Mouse (Mus musculus) embryonic facial prominence, embryonic 12.5 days (tissue): ENCODE data around the gene Plg. TPM values are rescaled to one million over a fixed set of nuclear protein-coding genes. Genes with fewer than 3 reads are reported as not detected.
A peak's percentile ranks its signal among the peaks of the same experiment; 100 is the strongest.

Experiments used
- ATAC-seq: fragments of 200-750 bp; cut with Nextera tagmentation; 2 replicates; pipeline ENCODE4 v1.8.0; 2017; ENCODE audit not compliant: insufficient number of reproducible peaks, insufficient read depth, low FRiP score, low TSS enrichment
- H3K27ac ChIP-seq: fragments of 300-500 bp; sonication (generic); 2 replicates; pipeline ENCODE4 v1.5.1; 2016; ENCODE audit warnings: mild to moderate bottlenecking
- H3K27me3 ChIP-seq: fragments of 300-500 bp; sonication (generic); 2 replicates; pipeline ENCODE4 v1.6.1; 2016; ENCODE audit warnings: mild to moderate bottlenecking, moderate library complexity
- H3K36me3 ChIP-seq: fragments of 300-500 bp; sonication (generic); 2 replicates; pipeline ENCODE4 v1.6.1; 2016; ENCODE audit warnings: mild to moderate bottlenecking
- H3K4me1 ChIP-seq: fragments of 300-500 bp; sonication (generic); 2 replicates; pipeline ENCODE4 v1.6.1; 2016
- H3K4me2 ChIP-seq: fragments of 300-500 bp; sonication (generic); replicated peaks from 2 replicates; pipeline ENCODE4 v1.6.1; 2016; ENCODE audit warnings: mild to moderate bottlenecking, moderate library complexity
- H3K4me3 ChIP-seq: fragments of 300-500 bp; sonication (generic); 2 replicates; pipeline ENCODE4 v1.5.1; 2016; ENCODE audit warnings: mild to moderate bottlenecking
- H3K9ac ChIP-seq: fragments of 300-500 bp; sonication (generic); 2 replicates; pipeline ENCODE4 v1.6.1; 2016; ENCODE audit warnings: mild to moderate bottlenecking, moderate library complexity
- H3K9me3 ChIP-seq: fragments of 300-500 bp; sonication (generic); 2 replicates; pipeline ENCODE4 v1.6.1; 2016; ENCODE audit warnings: mild to moderate bottlenecking, moderate library complexity
- WGBS: fragments of 180-500 bp; shearing (Covaris S2); methylation state at CpG from one replicate; pipeline ENCODE4 v1.1.7; 2016; 5-methylcytosine and 5-hydroxymethylcytosine counted together
- polyA plus RNA-seq: library from polyadenylated mRNA; unstranded; fragments of >200 nt; fragmentation: Nextera tagmentation; extraction: Ambion mirVana; gene quantifications from 2 replicates; pipeline ENCODE4 v1.2.1, GENCODE M21; 2016

Gene Plg
- polyA plus RNA-seq, 1 experiment from 2014 or later = 0.08 TPM

DNA sequence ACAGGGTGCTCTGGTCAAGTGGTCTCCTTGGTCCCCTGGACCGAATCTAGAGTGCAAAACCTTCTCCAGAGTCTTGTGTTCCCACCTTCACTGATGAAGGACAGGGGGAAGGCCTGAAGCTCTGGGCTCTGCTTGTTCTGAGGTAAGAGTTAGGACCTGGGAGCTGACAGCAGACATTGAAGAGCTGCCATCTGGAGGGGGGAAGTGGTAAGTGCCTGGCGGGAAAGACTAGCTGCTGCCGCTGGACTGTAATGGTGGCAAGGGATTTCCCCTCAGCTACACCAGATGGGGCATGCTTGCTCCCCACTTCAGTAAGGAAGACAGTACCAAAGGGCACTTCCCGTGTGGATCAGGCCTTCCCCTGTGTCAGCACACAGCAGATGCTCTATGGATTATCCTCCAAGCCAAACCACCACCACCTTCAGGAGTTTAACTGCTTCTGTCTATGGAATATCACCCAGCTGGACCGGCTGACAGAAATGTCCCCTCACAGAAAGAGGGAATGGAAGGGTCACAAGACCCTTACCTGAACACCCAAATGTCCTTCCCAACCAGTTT lies 11.0 kb upstream of the Plg start:
- Histone ChIP-seq H3K4me1 (peaks cover 5% of the 10 kb centered on the region), H3K9me3 (no peaks in the 10 kb centered on the region), H3K9ac (no peak overlapping the region), H3K4me2 (no peak overlapping the region), H3K27me3 (no peaks in the 10 kb centered on the region), H3K4me3 (no peak overlapping the region), H3K36me3 (no peaks in the 10 kb centered on the region), H3K27ac (no peak overlapping the region)
- 30% methylated on average over 5 of the region's 5 CpGs for WGBS
- no peak; the same call in 1 of the 2 replicates for ATAC-seq

DNA sequence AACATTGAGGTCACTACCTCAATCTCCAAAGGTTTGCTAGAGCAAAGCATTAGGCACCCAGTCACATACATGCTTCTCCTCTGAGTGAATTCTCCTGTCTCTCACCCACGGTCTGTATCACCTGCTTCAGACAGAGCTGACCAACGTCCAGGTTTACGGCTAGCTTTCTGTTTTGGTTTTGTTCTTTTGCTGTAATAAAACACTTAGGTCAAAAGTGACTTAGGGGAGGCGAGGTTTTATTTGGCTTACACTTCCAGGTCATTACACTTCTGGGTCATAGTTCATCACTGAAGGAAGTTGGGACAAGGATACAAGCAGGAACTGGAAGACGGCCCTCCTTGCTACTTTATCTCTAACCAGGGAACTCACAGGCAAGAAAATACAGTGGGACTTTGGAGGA lies 9.0 kb upstream of the Plg start:
- no peak overlapping the region for H3K27ac ChIP-seq
- H3K4me1 ChIP-seq = peaks cover 5% of the 10 kb centered on the region
- no peaks in the 10 kb centered on the region for H3K9me3 ChIP-seq
- H3K9ac ChIP-seq = no peak overlapping the region
- H3K4me3 ChIP-seq = no peak overlapping the region
- no peaks in the 10 kb centered on the region for H3K27me3 ChIP-seq
- 66% methylated on average over 5 of the region's 5 CpGs for WGBS
- H3K36me3 ChIP-seq = no peaks in the 10 kb centered on the region
- H3K4me2 ChIP-seq = no peak overlapping the region
- no peak for ATAC-seq

DNA sequence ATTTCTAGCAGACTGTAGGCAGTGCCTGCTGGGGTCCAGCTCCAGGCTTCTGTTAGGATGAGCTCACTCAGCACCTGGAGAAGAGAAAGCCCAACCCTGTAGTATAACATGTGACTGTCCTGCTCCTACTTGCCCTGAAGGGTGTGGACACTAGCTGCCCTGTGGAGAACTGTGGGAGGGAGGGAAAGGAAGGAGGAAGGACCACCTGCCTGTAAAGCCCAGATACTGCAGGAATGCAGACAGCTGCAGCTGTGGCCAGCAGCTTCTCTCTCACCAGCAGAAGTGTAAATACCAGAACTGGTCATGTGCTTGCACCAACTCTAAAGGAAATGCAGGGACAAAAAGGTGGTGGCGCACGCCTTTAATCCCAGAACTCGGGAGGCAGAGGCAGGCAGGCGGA lies 8.1 kb upstream of the Plg start:
- no peak overlapping the region for H3K4me2 ChIP-seq
- H3K9ac ChIP-seq = no peak overlapping the region
- H3K4me1 ChIP-seq = peaks cover 5% of the 10 kb centered on the region
- H3K9me3 ChIP-seq = no peaks in the 10 kb centered on the region
- no peak for ATAC-seq
- no peaks in the 10 kb centered on the region for H3K36me3 ChIP-seq
- H3K27me3 ChIP-seq = no peaks in the 10 kb centered on the region
- no peak overlapping the region for H3K4me3 ChIP-seq
- WGBS = 83% methylated on average over 4 of the region's 4 CpGs
- no peak overlapping the region for H3K27ac ChIP-seq

DNA sequence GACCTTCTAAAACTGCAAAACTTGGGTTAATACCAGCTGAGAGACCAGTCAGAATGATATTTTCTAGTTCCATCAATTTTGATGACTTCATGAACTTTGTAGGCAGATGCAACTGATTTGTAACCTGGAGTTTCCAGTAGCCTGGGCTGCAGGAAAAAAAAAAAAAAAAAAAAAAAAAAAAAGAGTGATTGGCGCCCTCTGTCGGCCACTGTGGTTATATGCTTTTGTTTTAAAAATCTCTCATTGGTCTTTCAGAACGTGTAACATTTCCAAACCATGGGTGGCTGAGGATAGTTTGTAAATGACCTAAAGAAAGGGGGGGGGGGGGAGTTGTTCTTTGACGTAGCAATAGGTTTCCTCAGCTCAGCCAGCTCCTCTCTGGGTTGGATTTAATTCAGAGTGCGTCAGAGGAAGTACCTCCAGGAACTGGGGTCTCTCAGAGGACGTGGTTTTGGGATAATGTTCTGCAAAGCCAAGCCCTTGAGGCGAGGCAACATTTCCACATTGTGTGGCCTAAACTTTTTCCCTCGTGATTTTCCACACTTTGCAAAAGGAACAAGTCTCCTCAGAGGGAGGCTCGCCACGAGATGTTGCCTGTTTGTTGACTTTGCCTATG lies 7.0 kb upstream of the Plg start:
- Histone ChIP-seq H3K36me3 (no peaks in the 10 kb centered on the region), H3K27ac (no peak overlapping the region), H3K4me1 (peaks cover 5% of the 10 kb centered on the region), H3K9me3 (no peaks in the 10 kb centered on the region), H3K27me3 (no peaks in the 10 kb centered on the region), H3K9ac (no peak overlapping the region), H3K4me2 (0 out of 2 replicates have a peak overlapping the region, but pooled peaks have one; percentile 9), H3K4me3 (no peak overlapping the region)
- ATAC-seq = no peak
- whole genome bisulfite sequencing = 35% methylated on average over 10 of the region's 10 CpGs

DNA sequence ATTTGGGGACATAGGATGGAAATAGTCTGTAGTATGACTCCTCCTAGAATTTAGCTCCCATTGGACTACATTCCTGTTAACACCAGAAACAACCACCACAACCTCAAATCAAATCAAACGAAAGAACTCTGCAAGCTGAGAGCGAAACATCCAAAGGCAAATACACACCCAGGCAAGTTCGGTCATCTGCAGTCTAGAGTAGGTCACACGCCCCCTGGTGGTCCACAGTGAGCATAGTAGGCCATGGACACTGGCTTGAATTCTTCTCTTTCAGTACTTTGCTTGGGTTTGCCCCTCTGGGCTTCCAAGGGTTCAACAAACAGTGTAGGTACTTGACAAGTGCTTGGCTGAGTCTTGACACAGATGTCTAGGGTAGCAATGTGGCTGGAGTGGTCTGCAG lies 6.4 kb upstream of the Plg start:
- Histone ChIP-seq H3K27me3 (no peaks in the 10 kb centered on the region), H3K4me3 (no peak overlapping the region), H3K9ac (no peak overlapping the region), H3K4me1 (peaks cover 5% of the 10 kb centered on the region), H3K9me3 (no peaks in the 10 kb centered on the region), H3K4me2 (0 out of 2 replicates have a peak overlapping the region, but pooled peaks have one; percentile 9), H3K27ac (no peak overlapping the region), H3K36me3 (no peaks in the 10 kb centered on the region)
- 16% methylated on average over 4 of the region's 4 CpGs for WGBS
- no peak for ATAC-seq

DNA sequence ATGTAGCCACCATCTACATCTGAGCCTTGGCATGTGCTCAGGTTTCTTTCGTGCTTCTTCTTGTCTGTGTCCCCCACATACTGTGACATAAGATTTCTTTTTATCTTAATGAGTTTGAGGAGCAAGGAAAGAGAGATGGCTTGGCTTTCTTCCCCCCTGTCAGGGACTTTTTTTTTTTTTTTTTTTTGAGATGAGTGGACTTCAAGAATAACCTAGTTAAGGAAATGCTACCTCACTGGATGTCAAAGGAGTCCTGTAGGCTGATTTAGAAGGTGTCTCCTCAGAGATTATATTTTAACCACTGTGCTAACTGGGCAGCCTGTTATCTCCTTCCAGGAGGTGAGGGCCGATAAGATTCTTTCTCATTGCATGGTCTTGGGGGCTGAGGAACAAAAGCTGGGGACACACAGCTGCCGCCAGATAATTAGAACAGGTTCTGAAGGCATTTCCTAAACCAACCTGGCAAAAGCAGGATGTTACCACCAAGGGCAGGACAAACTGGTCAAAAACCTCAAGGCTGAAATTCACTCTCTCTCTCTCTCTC lies 4.7 kb upstream of the Plg start:
- H3K36me3 ChIP-seq = no peaks in the 10 kb centered on the region
- H3K9ac ChIP-seq = no peak overlapping the region
- no peaks in the 10 kb centered on the region for H3K9me3 ChIP-seq
- no peak overlapping the region for H3K27ac ChIP-seq
- H3K4me3 ChIP-seq = no peak overlapping the region
- no peaks in the 10 kb centered on the region for H3K27me3 ChIP-seq
- 75% methylated on average over 3 of the region's 3 CpGs for WGBS
- H3K4me1 ChIP-seq = peaks cover 5% of the 10 kb centered on the region
- ATAC-seq = no peak
- H3K4me2 ChIP-seq = no peak overlapping the region

DNA sequence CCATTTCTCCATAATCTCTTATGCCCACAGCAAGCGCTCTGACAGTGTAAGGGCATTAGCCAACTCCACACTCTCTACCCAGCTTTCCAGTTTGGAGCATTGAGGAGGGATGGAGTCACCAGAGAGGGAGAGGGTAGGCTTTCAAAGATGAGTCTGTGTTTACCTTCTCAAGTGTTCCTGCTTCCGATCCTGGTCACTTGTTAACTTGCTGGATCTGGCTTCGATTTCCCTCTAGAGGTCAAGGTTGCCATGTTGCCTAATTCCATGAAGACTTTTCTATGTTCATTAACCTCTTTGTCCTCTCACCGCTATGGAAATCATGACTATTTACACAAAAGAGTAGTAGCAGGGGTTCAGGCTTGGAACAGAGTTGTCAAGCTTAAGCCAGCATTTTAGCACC lies 1.9 kb downstream of the Plg start:
- ATAC-seq = no peak
- H3K4me3 ChIP-seq = no peak overlapping the region
- no peaks in the 10 kb centered on the region for H3K27me3 ChIP-seq
- H3K36me3 ChIP-seq = no peaks in the 10 kb centered on the region
- H3K4me1 ChIP-seq = no peaks in the 10 kb centered on the region
- WGBS = 77% methylated on average over 4 of the region's 4 CpGs
- H3K27ac ChIP-seq = no peak overlapping the region
- H3K9me3 ChIP-seq = no peaks in the 10 kb centered on the region
- no peak overlapping the region for H3K9ac ChIP-seq
- H3K4me2 ChIP-seq = no peak overlapping the region

DNA sequence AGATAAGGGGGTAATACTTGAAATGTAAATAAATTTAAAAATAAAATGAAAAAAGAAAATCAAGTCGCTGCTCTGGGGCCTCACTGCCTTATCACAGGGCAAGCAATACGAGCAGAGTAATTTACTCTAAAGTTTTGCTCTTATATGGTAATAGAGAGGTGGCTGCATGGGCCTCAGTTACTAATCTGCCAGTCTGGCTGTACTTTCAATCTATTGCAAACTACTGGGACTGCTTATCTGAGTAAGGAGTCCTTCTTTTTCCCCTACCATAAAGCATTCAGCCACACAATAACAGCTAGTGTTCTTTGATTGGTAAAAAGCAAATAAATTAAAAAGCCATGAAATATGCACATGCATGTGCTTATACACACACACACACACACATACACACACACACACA lies 3.2 kb downstream of the Plg start:
- Histone ChIP-seq H3K4me1 (no peaks in the 10 kb centered on the region), H3K27me3 (no peaks in the 10 kb centered on the region), H3K36me3 (no peaks in the 10 kb centered on the region), H3K27ac (no peak overlapping the region), H3K9me3 (no peaks in the 10 kb centered on the region), H3K4me3 (no peak overlapping the region), H3K4me2 (no peak overlapping the region), H3K9ac (no peak overlapping the region)
- no peak for ATAC-seq
- WGBS = 86% methylated on average over 2 of the region's 2 CpGs

DNA sequence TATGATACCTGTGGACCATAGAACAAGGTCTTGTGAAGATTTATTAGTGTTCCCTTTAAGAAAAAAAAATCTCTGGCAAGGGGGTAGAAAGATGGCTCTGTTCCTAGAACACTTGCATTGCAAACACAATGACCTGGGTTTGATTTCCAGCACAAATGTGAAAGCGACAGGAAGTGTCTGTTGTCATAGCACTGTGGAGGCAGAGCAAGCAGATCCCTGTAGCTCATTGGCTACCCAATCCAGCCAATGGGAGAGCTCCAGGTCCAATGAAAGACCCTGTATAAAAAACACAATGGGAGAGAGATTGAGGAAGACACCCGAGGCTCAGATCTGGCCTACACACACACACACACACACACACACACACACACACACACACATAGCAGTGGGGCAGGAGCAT lies 4.1 kb downstream of the Plg start:
- Histone ChIP-seq H3K4me3 (no peak overlapping the region), H3K9me3 (no peaks in the 10 kb centered on the region), H3K4me1 (no peaks in the 10 kb centered on the region), H3K27ac (no peak overlapping the region), H3K9ac (no peak overlapping the region), H3K4me2 (no peak overlapping the region), H3K36me3 (no peaks in the 10 kb centered on the region), H3K27me3 (no peaks in the 10 kb centered on the region)
- no peak for ATAC-seq
- 54% methylated on average over 1 of the region's 2 CpGs for WGBS

DNA sequence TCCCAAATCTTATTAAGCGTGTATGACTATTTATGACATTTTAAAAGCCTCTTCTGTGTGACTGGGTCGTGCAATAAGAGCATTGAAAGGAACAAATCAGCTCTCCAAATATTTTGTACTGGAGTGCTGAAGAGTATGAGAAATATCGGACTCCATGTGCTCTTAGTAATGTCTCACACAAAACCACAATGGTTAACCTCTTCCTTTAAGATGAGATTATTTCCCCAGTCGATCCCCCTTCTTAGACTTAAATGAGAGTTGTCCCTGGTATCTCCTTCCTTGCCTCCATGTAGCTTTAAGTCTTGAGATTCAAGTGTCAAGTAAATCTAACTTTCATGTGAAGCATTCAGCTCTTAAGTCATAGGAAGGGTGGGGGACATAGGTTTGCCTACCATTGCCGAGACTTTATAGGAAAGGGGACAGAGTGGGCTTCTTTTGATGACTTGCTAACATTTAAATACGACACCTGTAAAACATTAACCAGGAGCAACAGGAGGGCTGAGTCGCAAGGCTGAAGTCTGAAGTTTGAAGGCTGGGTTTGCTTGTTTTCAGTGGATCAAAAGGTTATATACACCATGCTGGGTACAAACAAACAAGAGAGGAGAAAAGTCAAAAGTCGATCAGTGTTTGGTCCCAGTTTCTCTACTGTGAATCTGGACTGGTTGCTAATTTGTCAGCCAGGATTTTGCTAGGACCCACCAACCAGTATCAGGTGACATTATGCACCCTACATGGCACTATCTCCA lies 6.8 kb downstream of the Plg start:
- 71% methylated on average over 8 of the region's 8 CpGs for WGBS
- ATAC-seq = no peak
- H3K4me1 ChIP-seq = no peaks in the 10 kb centered on the region
- H3K27ac ChIP-seq = no peak overlapping the region
- no peak overlapping the region for H3K9ac ChIP-seq
- no peaks in the 10 kb centered on the region for H3K27me3 ChIP-seq
- no peaks in the 10 kb centered on the region for H3K36me3 ChIP-seq
- H3K4me2 ChIP-seq = no peak overlapping the region
- H3K4me3 ChIP-seq = no peak overlapping the region
- 0 out of 2 replicates have a peak, but pooled peaks cover 3% of the 10 kb centered on the region for H3K9me3 ChIP-seq

DNA sequence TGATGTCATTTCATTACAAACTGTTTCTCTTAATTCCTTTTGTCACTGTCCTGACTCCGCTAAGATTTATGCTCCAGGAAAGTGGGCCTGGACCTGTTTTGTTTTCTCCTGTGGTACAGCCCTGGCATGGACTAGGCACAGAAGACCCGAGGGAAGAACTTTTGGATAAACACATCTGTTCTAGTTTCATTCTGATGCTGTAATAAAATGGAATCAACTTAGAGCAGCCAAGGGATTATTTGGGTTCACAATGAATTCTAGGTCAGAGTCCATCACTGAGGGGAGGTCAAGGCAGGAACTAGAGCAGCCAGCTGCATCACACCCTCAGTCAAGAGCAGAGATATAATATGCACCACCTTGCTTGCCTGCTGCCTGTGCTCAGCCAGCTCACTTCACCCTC lies 9.4 kb downstream of the Plg start:
- H3K27ac ChIP-seq = no peak overlapping the region
- no peak overlapping the region for H3K9ac ChIP-seq
- 76% methylated on average over 2 of the region's 2 CpGs for WGBS
- no peaks in the 10 kb centered on the region for H3K36me3 ChIP-seq
- H3K9me3 ChIP-seq = 0 out of 2 replicates have a peak, but pooled peaks cover 3% of the 10 kb centered on the region
- no peak for ATAC-seq
- no peaks in the 10 kb centered on the region for H3K27me3 ChIP-seq
- no peaks in the 10 kb centered on the region for H3K4me1 ChIP-seq
- H3K4me3 ChIP-seq = no peak overlapping the region
- H3K4me2 ChIP-seq = no peak overlapping the region

DNA sequence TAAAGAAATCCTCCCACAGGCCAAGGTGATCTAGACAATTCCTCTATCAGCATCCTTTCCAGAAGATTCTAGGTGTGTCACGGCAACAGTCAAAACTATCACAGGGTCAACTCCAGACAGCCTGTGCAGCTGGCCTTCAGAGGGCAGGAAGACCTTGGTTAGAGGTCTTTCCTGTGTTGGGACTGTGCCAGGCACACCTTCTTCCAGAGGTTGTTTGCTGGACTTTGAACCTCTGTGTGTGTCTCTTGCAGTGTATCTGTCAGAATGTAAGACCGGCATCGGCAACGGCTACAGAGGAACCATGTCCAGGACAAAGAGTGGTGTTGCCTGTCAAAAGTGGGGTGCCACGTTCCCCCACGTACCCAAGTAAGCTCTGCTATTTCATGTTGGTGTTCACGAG lies 9.8 kb downstream of the Plg start:
- ATAC-seq = no peak
- Histone ChIP-seq H3K36me3 (no peaks in the 10 kb centered on the region), H3K9ac (no peak overlapping the region), H3K27ac (no peak overlapping the region), H3K9me3 (0 out of 2 replicates have a peak, but pooled peaks cover 3% of the 10 kb centered on the region), H3K4me2 (no peak overlapping the region), H3K4me1 (no peaks in the 10 kb centered on the region), H3K4me3 (no peak overlapping the region), H3K27me3 (no peaks in the 10 kb centered on the region)
- 93% methylated on average over 7 of the region's 7 CpGs for WGBS
